Mouse (Mus musculus): ENCODE results near the gene Gm20696. TPM values are rescaled to one million over a fixed set of nuclear protein-coding genes. Genes with fewer than 3 reads are reported as not detected.

The Gm20696 gene
- total RNA-seq, 2 experiments from 2014 or later: 4.9 to 10.1 TPM

- no peak for DNase-seq
Observed at GRCm38 (mm10) chr6:99353441-99353840, 313.2 kb downstream of the Gm20696 start.

GRCm38 (mm10) chr6:99350566-99350965 lies 316.0 kb downstream of the Gm20696 start:
- no peak for DNase-seq

DNA sequence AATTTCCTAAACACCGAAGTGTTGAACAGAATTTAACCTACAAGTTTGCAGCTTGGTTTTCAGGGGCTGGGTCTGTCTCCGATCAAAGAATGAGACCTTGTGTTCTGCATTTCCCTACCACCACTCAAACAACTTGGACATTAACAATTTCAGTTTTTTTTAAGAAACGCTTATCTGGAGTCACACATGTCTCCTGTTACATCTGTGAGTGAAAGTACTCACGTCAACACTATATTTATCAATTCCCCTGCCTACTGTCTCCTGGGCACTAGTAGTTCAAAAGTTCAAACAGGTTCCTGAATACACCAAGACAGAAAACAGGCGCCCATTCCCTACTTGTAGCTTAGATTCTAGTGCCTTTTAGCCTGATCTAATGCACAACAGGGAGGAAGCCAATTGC lies 316.4 kb downstream of the Gm20696 start:
- no peak for DNase-seq

GRCm38 (mm10) chr6:99347836-99348235 lies 318.8 kb downstream of the Gm20696 start:
- no peak for DNase-seq

GRCm38 (mm10) chr6:99344966-99345365 lies 321.6 kb downstream of the Gm20696 start:
- DNase-seq: no peak

GRCm38 (mm10) chr6:99344357-99344756 lies 322.2 kb downstream of the Gm20696 start:
- DNase-seq: no peak

DNA sequence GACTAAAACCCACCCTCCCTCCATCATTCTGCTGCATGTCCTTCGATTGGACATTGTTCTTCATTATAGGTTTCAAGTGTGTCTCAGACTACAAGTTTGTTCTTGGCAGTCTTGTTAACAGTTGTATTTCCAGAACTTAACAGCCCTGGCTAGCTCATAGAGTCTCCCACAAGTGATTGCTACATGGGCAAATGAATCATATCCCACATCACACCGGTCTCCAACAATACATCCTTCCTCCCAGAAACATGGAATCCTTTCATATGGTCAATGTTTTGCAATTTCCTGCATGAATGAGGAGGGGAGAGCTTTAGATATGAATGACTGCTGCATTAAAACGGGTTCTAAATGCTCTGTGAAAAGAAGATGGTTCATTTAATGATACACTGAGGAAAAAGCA lies 322.8 kb downstream of the Gm20696 start:
- no peak for DNase-seq

GRCm38 (mm10) chr6:99342416-99342815 lies 324.2 kb downstream of the Gm20696 start:
- DNase-seq: no peak

- DNase-seq: no peak
Observed at GRCm38 (mm10) chr6:99340902-99341301, 325.7 kb downstream of the Gm20696 start.

DNA sequence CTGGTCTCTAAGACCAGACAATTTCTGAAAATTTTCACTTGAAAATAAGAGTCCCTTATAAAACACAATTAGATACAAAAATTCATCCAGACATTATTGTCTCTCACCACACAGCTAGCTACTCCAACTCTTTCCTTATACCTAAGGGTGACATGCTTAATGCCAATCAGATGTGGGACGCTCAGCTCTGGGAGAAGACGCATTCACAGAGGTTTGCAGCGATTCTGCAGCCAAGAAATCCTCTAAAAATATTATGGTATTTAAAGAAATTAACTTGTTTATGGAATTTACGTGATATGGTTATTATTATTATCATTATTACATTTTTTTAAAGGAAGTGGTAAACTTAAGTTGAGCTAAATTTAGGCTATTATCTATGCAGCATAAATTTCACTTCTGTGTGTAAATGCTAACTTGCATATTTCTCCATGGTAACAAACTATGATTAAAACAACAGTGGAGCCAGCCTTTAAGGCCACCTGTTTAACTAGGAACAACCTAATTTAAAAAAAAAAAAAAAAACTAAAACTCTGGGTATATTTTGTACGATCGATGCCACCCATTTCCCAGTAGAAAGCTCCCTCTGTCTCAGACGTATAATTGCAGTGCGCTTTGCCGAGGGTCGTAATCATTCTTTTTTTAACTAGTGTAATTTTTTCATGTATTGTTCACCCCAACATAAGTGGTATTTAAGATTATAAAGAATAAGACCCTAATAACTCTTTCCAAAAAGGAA lies 326.4 kb downstream of the Gm20696 start:
- DNase-seq: no peak

DNA sequence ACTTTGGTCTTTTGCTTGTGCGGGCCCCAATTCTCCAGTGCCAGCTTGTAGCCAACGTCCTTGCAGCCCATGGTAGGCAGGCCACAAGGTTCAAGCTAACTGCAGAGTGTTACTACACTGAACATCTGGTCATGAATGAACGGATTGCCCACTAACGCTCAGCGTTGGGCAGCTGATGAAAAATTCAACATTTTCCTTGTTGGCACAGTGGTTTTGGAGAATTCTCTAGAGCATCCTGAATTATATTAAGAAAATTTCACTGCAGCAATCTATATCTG lies 327.3 kb downstream of the Gm20696 start:
- DNase-seq: no peak

- DNase-seq: no peak
Observed at GRCm38 (mm10) chr6:99338593-99339342, 327.8 kb downstream of the Gm20696 start.

- no peak for DNase-seq
Observed at GRCm38 (mm10) chr6:99338174-99338573, 328.4 kb downstream of the Gm20696 start.

DNA sequence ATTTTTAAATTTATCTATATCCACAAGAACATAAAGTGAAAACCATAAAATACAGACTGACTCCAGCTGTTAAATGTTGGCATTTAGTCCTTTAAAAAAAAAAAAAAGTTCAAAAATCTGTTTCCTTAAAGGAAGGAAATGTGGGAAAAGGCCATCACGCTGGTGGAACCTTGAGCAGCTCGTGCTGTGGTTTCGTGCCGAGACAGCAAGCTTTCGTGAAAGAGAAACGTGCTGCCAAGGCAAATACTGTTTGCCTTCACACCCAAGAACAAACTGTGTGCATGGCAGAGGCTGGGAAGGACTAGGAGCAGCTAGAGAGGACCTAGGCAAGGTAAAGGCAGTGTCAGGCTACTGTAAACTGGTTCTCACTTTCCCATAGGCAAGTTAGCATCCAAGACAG lies 329.0 kb downstream of the Gm20696 start:
- DNase-seq: no peak

- DNase-seq: no peak
Observed at GRCm38 (mm10) chr6:99336191-99336590, 330.4 kb downstream of the Gm20696 start.

DNA sequence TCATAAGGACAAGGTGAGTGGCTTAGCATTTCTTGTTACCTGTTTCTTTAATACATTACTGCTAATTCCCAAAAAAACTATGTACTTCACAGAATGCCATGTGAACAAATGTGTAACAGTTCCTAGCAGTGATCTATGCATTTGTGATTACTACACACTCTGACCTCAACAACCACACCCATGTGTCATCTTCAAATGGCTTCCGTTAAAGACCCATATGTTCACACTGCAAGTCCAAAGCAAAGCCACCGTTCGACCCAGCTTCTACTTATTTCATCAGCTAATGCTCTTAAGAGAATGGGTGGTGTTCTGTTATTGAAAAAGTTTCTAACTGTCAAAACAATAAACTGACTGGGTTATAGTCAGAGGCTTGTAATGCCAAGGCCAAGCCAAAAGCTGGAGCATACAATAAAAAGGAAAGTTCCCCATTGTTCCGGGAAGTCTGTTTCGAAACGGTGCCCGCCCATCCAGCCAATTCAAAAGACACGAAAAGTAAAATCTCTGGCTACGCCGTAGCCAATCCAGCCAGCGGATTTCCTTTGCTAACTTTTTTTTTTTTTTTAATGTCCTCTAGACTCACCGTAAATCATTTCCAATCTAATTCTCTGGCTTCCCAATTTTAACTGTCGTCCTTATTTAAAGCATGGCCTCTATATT lies 331.3 kb downstream of the Gm20696 start:
- no peak for DNase-seq

- no peak for DNase-seq
Observed at GRCm38 (mm10) chr6:99334255-99334654, 332.3 kb downstream of the Gm20696 start.

GRCm38 (mm10) chr6:99333127-99333526 lies 333.5 kb downstream of the Gm20696 start:
- DNase-seq: no peak

- DNase-seq: no peak
Observed at GRCm38 (mm10) chr6:99330169-99330568, 336.4 kb downstream of the Gm20696 start.

GRCm38 (mm10) chr6:99328634-99329033 lies 338.0 kb downstream of the Gm20696 start:
- DNase-seq: no peak

- no peak for DNase-seq
Observed at GRCm38 (mm10) chr6:99328146-99328545, 338.5 kb downstream of the Gm20696 start.

DNA sequence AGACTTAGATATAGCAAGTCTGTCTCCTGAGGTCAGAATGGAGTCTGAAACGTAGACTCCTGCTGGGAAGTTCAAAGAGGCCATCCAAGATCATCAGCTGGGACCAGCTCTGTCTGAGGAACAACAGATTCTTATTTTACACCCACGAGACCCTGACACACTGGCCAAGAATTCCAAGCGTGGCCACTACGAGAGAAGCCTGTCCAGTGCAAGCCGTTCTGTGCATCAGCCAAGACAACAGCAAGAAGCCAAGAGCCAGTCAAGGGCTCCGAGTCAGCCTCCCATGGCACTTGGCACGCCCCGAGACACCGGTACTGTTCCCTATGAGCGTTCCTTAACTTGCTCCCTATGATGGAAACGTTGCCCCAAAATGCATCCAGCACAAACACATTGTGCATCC lies 338.9 kb downstream of the Gm20696 start:
- DNase-seq: no peak

- DNase-seq: no peak
Observed at GRCm38 (mm10) chr6:99325881-99326280, 340.7 kb downstream of the Gm20696 start.

- no peak for DNase-seq
Observed at GRCm38 (mm10) chr6:99325461-99325860, 341.1 kb downstream of the Gm20696 start.

Data from layer of hippocampus, postnatal 36 days (tissue).